Mouse (Mus musculus) intestine, postnatal 0 days (tissue): Measurements from ENCODE around the gene Rnf5. TPM values are rescaled to one million over a fixed set of nuclear protein-coding genes. Genes with fewer than 3 reads are reported as not detected.

Source experiments
- ATAC-seq: fragments of 200-750 bp; cut with Nextera tagmentation; 2 replicates; pipeline ENCODE4 v1.8.0; 2017; ENCODE audit warnings: mild to moderate bottlenecking, moderate TSS enrichment, moderate library complexity
- H3K27ac ChIP-seq: fragments of 300-500 bp; sonication (generic); 2 replicates; pipeline ENCODE4 v1.5.1; 2014; ENCODE audit warnings: mild to moderate bottlenecking, low read depth, low read length, moderate library complexity
- H3K27me3 ChIP-seq: fragments of 300-500 bp; sonication (generic); replicated peaks from 2 replicates; pipeline ENCODE4 v1.6.1; 2014; ENCODE audit warnings: low read length, mixed read lengths; ENCODE audit not compliant: control insufficient read depth, insufficient read depth
- H3K36me3 ChIP-seq: fragments of 300-500 bp; sonication (generic); 2 replicates; pipeline ENCODE4 v1.6.1; 2014; ENCODE audit warnings: mild to moderate bottlenecking, moderate library complexity; ENCODE audit not compliant: control insufficient read depth, insufficient read depth
- H3K4me1 ChIP-seq: fragments of 300-500 bp; sonication (generic); replicated peaks from 2 replicates; pipeline ENCODE4 v1.6.1; 2014; ENCODE audit warnings: antibody characterized with exemption, low read length, mixed read lengths; ENCODE audit not compliant: control insufficient read depth, insufficient read depth
- H3K4me2 ChIP-seq: fragments of 300-500 bp; sonication (generic); replicated peaks from 2 replicates; pipeline ENCODE4 v1.6.1; 2014; ENCODE audit warnings: low read depth, mild to moderate bottlenecking, moderate library complexity
- H3K4me3 ChIP-seq: fragments of 300-500 bp; sonication (generic); 2 replicates; pipeline ENCODE4 v1.5.1; 2014; ENCODE audit warnings: low read depth, low read length
- H3K9ac ChIP-seq: fragments of 300-500 bp; sonication (generic); 2 replicates; pipeline ENCODE4 v1.6.1; 2014; ENCODE audit warnings: mild to moderate bottlenecking, low read depth, low read length
- H3K9me3 ChIP-seq: fragments of 300-500 bp; sonication (generic); 2 replicates; pipeline ENCODE4 v1.6.1; 2016; ENCODE audit warnings: mixed run types; ENCODE audit not compliant: control insufficient read depth
- CTCF ChIP-seq: sonication (generic); IDR thresholded peaks from 2 replicates; pipeline ENCODE4 v1.5.1; 2016; ENCODE audit warnings: low read depth, mild to moderate bottlenecking, control low read depth, antibody characterized with exemption, moderate library complexity
- WGBS: fragments of 180-500 bp; shearing (Covaris S2); extraction: QIAGEN DNeasy Blood & Tissue Kit; methylation state at CpG from one replicate; pipeline ENCODE4 v1.1.7; 2014; 5-methylcytosine and 5-hydroxymethylcytosine counted together
- polyA plus RNA-seq: library from polyadenylated mRNA; unstranded; fragments of >200 nt; fragmentation: Nextera tagmentation; extraction: Ambion mirVana; gene quantifications from 2 replicates; pipeline ENCODE4 v1.2.1, GENCODE M21; 2015

Rnf5 gene
- polyA plus RNA-seq, 1 experiment from 2014 or later = 123 TPM

DNA sequence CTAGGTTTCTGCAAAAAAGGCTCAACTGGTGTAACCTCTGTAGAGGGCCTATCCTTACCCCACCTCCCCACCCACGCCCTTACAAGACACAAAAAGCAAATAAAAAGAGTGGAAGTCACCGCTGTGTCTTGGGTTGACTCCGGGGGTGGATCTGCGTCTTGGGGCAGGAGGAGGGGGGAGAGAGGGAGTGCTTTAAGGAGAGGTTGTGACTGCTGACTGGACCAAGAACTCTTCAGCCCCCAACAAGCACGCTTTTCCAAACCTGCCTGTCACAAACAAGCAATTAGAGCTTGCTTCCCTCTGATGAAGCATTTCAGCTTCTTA is 25.1 kb upstream of the Rnf5 start:
- Histone ChIP-seq H3K9ac (0 out of 2 replicates have a peak overlapping the region, but pooled peaks have one; percentile 65), H3K4me1 (peaks cover 9% of the 10 kb centered on the region), H3K27ac (0 out of 2 replicates have a peak overlapping the region, but pooled peaks have one; percentile 87), H3K27me3 (peaks cover 16% of the 10 kb centered on the region), H3K4me2 (peak overlapping the region; percentile 95), H3K9me3 (no peaks in the 10 kb centered on the region), H3K36me3 (no peaks in the 10 kb centered on the region), H3K4me3 (peak overlapping the region; percentile 66; the same call in 1 of the 2 replicates)
- TF ChIP-seq CTCF = no peak
- ATAC-seq = no peak
- WGBS = 24% methylated on average over 5 of the region's 5 CpGs

GRCm38 (mm10) chr17:34627943-34628643 is 24.6 kb upstream of the Rnf5 start, which contains the start of gene Ppt2:
Gene Ppt2, minus strand, starts transcription at chr17:34628510.
- no peaks in the 10 kb centered on the region for H3K9me3 ChIP-seq
- H3K4me2 ChIP-seq = peak within 1 kb of the TSS; percentile 95
- peaks cover 16% of the 10 kb centered on the region for H3K27me3 ChIP-seq
- H3K27ac ChIP-seq = peak within 1 kb of the TSS; percentile 87
- H3K4me3 ChIP-seq = peak within 1 kb of the TSS; percentile 66
- H3K36me3 ChIP-seq = 0 out of 2 replicates have a peak, but pooled peaks cover under 1% of the 10 kb centered on the region
- peak within 1 kb of the TSS; percentile 65 for H3K9ac ChIP-seq
- H3K4me1 ChIP-seq = peaks cover 9% of the 10 kb centered on the region
- WGBS = 2% methylated on average over 29 of the region's 29 CpGs
- TF ChIP-seq CTCF = no peak
- no peak for ATAC-seq

DNA sequence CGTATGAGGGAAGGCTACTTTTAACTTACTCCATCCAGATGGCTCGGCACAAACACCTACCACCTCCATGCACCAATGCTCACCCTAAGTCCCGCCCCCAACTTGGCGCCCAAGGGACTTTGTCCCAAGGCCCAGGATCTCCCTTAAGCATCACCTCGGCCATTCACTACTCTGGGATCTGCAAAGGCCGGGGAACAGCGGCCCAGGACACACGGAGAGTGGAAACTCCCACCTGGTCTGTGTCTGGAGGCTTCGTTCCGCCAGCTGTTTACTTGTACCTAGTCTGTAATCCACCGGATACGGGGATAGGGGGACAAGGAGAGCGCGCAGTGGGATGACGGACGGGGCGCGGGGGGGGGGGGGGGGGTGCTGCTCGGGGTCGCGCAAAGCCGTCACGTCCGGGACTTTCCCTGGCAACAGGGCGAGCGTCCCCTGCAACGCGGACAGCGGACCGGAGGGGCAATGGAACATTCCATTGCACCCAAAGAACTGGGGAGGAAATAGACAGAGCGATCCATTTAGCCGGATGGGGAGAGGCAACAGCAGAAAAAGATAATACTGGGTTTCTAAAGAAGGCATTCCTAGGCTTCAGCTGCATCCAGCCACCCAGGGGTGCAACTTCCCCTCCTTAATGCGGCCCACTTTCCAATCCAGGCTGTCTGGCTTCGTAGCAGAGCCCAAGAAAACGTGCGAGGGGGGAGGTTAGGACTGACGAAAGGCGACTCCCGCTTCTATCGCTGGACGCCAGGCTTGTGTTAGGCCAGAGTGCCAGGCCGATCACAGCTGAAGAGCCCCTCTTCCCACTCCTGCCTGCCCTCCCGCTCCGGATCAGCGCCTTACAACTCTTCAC is 23.8 kb upstream of the Rnf5 start:
- Histone ChIP-seq H3K4me2 (peak overlapping the region; percentile 95), H3K9me3 (no peaks in the 10 kb centered on the region), H3K27ac (peak overlapping the region; percentile 87), H3K27me3 (peaks cover 16% of the 10 kb centered on the region), H3K36me3 (peaks cover 8% of the 10 kb centered on the region; the same call in 1 of the 2 replicates), H3K9ac (peak overlapping the region; percentile 65), H3K4me3 (peak overlapping the region; percentile 66), H3K4me1 (peaks cover 9% of the 10 kb centered on the region)
- WGBS = 1% methylated on average over 40 of the region's 45 CpGs
- no peak for TF ChIP-seq CTCF
- peak; percentile 66 for ATAC-seq

- peak; percentile 77 for TF ChIP-seq CTCF
- WGBS = 1% methylated on average over 15 of the region's 18 CpGs
Measured at GRCm38 (mm10) chr17:34626773-34627092, 23.2 kb upstream of the Rnf5 start.

GRCm38 (mm10) chr17:34626062-34626772 is 22.7 kb upstream of the Rnf5 start:
- H3K27ac ChIP-seq = peak overlapping the region; percentile 87
- no peak for TF ChIP-seq CTCF
- WGBS = 52% methylated on average over 16 of the region's 16 CpGs
- H3K36me3 ChIP-seq = peaks cover 18% of the 10 kb centered on the region
- H3K4me3 ChIP-seq = peak overlapping the region; percentile 66
- no peaks in the 10 kb centered on the region for H3K9me3 ChIP-seq
- H3K4me2 ChIP-seq = peak overlapping the region; percentile 95
- ATAC-seq = no peak
- H3K27me3 ChIP-seq = peaks cover 11% of the 10 kb centered on the region
- H3K4me1 ChIP-seq = peaks cover 5% of the 10 kb centered on the region
- peak overlapping the region; percentile 65 for H3K9ac ChIP-seq

More at GRCm38 (mm10) chr17:34626773-34627092, 23.2 kb upstream of the Rnf5 start:
- Histone ChIP-seq H3K9me3 (no peaks in the 10 kb centered on the region), H3K4me2 (peak overlapping the region; percentile 95), H3K4me1 (peaks cover 9% of the 10 kb centered on the region), H3K9ac (peak overlapping the region; percentile 65), H3K27ac (peak overlapping the region; percentile 87), H3K4me3 (peak overlapping the region; percentile 66), H3K36me3 (peaks cover 14% of the 10 kb centered on the region), H3K27me3 (peaks cover 16% of the 10 kb centered on the region)
- no peak for ATAC-seq

- 96% methylated on average over 3 of the region's 3 CpGs for WGBS
Measured at GRCm38 (mm10) chr17:34624981-34625380, 21.5 kb upstream of the Rnf5 start.

More at GRCm38 (mm10) chr17:34624981-34625380, 21.5 kb upstream of the Rnf5 start:
- TF ChIP-seq CTCF = no peak
- Histone ChIP-seq H3K9ac (no peak overlapping the region), H3K36me3 (peaks cover 31% of the 10 kb centered on the region), H3K27ac (no peak overlapping the region), H3K4me3 (no peak overlapping the region), H3K9me3 (no peaks in the 10 kb centered on the region), H3K4me2 (no peak overlapping the region), H3K27me3 (peaks cover 3% of the 10 kb centered on the region; the same call in 1 of the 2 replicates), H3K4me1 (peaks cover 2% of the 10 kb centered on the region; the same call in 1 of the 2 replicates)
- ATAC-seq = no peak
